Mouse (Mus musculus): Measurements from ENCODE around the gene Wars2. TPM values are rescaled to one million over a fixed set of nuclear protein-coding genes. Genes with fewer than 3 reads are reported as not detected.

Gene Wars2
- polyA plus RNA-seq, 1 experiment from 2014 or later: 5.4 TPM

DNA sequence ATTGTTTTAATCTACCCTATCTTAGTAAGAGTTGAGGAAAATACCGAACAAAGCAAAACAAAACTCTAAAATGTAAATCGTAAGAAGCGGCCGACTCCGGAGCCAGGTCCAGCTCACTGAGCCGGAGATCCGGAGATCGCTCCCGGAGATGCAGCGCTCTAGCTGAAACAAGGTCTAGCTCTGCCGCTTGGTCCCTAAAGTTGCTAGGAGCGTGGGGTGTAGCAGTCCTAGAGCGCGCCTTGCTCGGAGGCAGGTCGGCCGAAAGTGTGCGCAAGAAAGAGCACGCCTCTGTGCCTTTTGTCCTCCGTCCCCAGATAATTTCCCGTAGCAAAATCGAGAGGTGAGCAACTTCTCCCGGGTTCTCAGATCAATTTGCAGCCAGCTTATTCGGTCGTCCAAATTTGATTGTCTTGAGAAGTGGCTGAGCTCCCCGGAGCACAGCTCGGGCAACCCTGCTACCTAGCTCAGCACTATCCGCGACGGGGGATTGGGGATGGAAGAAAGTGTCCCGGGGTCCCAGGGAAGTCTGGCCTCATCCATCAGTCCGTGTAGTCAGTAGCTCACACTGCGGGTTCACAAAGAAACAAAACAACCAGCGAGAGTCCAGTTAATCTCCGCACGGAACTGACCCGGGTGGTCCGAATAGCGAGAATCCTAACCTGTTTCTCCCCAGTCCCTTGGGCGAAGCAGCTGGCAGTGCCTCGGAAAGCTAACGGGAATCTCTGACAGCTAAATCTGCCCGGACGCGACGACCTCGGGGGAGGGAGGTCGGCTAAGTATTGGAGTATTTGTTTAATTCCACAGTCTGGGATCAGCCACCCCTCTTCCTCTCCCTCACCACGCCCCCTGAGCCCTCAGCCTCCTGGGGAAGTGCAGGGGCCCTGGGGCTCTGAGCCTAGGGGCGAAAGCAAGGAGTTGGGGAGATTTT, 100.2 kb downstream of the Wars2 start:
- Histone ChIP-seq H3K4me3 (replicated peaks; ENCODE audit: low read length) (peak overlapping the region; percentile 6; the same call in 1 of the 2 replicates), H3K9ac (no peak overlapping the region), H3K27ac (no peak overlapping the region), H3K4me1 (replicated peaks; ENCODE audit: control insufficient read depth, insufficient read depth, low read length) (no peaks in the 10 kb centered on the region), H3K27me3 (ENCODE audit: control insufficient read depth, insufficient read depth, low read length) (peaks cover 99% of the 10 kb centered on the region), H3K36me3 (replicated peaks; ENCODE audit: control insufficient read depth, insufficient read depth) (no peaks in the 10 kb centered on the region), H3K9me3 (ENCODE audit: control insufficient read depth, low read length) (no peaks in the 10 kb centered on the region), H3K4me2 (replicated peaks) (no peak overlapping the region)
- no peak for DNase-seq (ENCODE audit: low spot score)
- ATAC-seq (ENCODE audit: low FRiP score): no peak
- under 1% methylated on average over 50 of the region's 50 CpGs for WGBS

DNA sequence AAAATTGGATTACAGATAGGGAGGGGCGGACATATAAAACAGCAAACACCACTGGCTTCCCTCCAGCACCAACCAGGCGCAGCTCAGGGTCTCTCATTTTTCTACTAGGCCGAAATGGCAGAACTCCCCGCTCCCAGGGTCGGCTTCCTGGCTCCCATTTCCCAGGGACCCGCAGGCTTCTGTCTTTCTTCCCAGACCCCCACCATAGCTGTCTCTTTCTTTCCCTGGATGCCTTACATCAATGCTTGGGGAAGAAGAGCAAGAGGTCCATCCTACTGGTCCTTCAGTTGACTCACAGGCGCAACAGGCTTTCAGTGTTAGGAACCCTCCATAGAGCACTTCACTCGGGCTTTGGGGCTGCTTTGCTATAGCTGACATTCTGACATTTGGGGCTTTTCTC, 101.6 kb downstream of the Wars2 start:
- DNase-seq (ENCODE audit: low spot score) (no peak), ATAC-seq (ENCODE audit: low FRiP score) (no peak)
- Histone ChIP-seq H3K9me3 (ENCODE audit: control insufficient read depth, low read length) (no peaks in the 10 kb centered on the region), H3K27me3 (ENCODE audit: control insufficient read depth, insufficient read depth, low read length) (peaks cover 99% of the 10 kb centered on the region), H3K9ac (no peak overlapping the region), H3K36me3 (replicated peaks; ENCODE audit: control insufficient read depth, insufficient read depth) (no peaks in the 10 kb centered on the region), H3K27ac (no peak overlapping the region), H3K4me3 (replicated peaks; ENCODE audit: low read length) (no peak overlapping the region), H3K4me1 (replicated peaks; ENCODE audit: control insufficient read depth, insufficient read depth, low read length) (no peaks in the 10 kb centered on the region), H3K4me2 (replicated peaks) (no peak overlapping the region)
- 2% methylated on average over 8 of the region's 8 CpGs for WGBS

DNA sequence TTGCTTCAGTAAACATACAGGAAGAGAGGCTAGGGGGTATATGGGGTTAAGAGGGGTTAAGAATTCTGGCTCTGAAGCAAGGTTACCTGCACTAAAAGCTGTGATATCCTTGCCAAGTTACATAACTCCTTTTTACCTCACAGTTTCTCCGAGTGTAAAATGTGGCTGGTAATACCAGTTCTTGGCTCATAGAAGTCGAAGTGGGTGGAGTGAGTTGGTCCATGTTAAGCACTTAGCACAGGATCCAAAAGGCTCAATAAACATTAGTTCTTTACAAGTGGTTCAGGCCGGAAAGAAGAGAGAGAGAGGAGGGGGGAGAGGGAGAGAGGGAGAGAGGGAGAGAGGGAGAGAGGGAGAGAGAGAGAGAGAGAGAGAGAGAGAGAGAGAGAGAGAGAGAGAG, 104.5 kb downstream of the Wars2 start:
- DNase-seq (ENCODE audit: low spot score) (no peak), ATAC-seq (ENCODE audit: low FRiP score) (no peak)
- Histone ChIP-seq H3K4me2 (replicated peaks) (no peak overlapping the region), H3K36me3 (replicated peaks; ENCODE audit: control insufficient read depth, insufficient read depth) (no peaks in the 10 kb centered on the region), H3K4me1 (replicated peaks; ENCODE audit: control insufficient read depth, insufficient read depth, low read length) (no peaks in the 10 kb centered on the region), H3K9ac (no peak overlapping the region), H3K4me3 (replicated peaks; ENCODE audit: low read length) (no peak overlapping the region), H3K27ac (no peak overlapping the region), H3K9me3 (ENCODE audit: control insufficient read depth, low read length) (no peaks in the 10 kb centered on the region), H3K27me3 (ENCODE audit: control insufficient read depth, insufficient read depth, low read length) (peaks cover 99% of the 10 kb centered on the region)
- 28% methylated on average over 3 of the region's 3 CpGs for WGBS

DNA sequence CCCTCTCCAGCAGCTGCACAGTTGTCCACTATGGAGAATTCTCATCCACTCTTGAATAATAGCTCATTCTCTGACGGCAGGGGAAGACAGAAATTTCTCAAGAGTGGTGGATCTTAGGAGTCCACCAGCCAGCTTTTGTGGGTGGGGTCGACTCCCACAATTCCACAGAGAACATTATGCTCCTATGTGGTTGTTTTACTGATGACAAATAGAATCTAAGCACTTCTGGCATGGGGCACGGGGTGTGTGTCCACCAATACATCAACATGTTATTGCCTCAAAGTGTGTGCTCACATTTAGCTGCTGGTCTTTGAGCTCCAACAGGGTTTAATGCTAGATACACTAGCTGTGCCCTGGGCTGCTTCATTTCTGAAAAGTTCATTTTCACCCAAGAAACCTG, 105.8 kb downstream of the Wars2 start:
- WGBS: 39% methylated on average over 3 of the region's 3 CpGs
- DNase-seq (ENCODE audit: low spot score): no peak
- peaks cover 99% of the 10 kb centered on the region for H3K27me3 ChIP-seq (ENCODE audit: control insufficient read depth, insufficient read depth, low read length)
- H3K27ac ChIP-seq: no peak overlapping the region
- no peaks in the 10 kb centered on the region for H3K36me3 ChIP-seq (replicated peaks; ENCODE audit: control insufficient read depth, insufficient read depth)
- H3K4me1 ChIP-seq (replicated peaks; ENCODE audit: control insufficient read depth, insufficient read depth, low read length): no peaks in the 10 kb centered on the region
- no peak for ATAC-seq (ENCODE audit: low FRiP score)
- H3K4me2 ChIP-seq (replicated peaks): no peak overlapping the region
- H3K4me3 ChIP-seq (replicated peaks; ENCODE audit: low read length): no peak overlapping the region
- H3K9me3 ChIP-seq (ENCODE audit: control insufficient read depth, low read length): no peaks in the 10 kb centered on the region
- H3K9ac ChIP-seq: no peak overlapping the region

DNA sequence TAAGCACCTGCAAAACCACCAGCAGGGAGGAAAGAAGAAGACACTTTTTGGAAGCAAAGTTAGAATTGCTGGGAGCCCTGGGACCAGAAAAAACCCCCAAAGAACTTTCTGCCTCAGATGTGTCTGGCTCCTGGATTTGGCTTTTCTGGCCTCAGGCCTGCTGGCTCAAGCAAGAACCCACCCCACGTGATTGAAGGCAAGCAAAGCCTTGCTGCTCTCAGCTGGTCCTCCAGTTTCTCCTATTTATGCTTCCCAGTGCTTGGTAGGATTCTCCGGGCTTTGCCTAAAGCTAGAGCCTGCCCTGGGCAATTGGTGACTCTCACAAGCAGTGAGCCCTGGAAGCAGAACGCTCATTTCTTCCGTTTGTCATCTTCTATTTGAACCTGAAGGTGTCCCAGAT, 106.7 kb downstream of the Wars2 start:
- Histone ChIP-seq H3K27ac (no peak overlapping the region), H3K36me3 (replicated peaks; ENCODE audit: control insufficient read depth, insufficient read depth) (no peaks in the 10 kb centered on the region), H3K27me3 (ENCODE audit: control insufficient read depth, insufficient read depth, low read length) (peaks cover 100% of the 10 kb centered on the region), H3K9ac (no peak overlapping the region), H3K4me1 (replicated peaks; ENCODE audit: control insufficient read depth, insufficient read depth, low read length) (no peaks in the 10 kb centered on the region), H3K9me3 (ENCODE audit: control insufficient read depth, low read length) (no peaks in the 10 kb centered on the region), H3K4me3 (replicated peaks; ENCODE audit: low read length) (no peak overlapping the region), H3K4me2 (replicated peaks) (no peak overlapping the region)
- ATAC-seq (ENCODE audit: low FRiP score) (no peak), DNase-seq (ENCODE audit: low spot score) (no peak)
- 4% methylated on average over 4 of the region's 4 CpGs for WGBS

DNA sequence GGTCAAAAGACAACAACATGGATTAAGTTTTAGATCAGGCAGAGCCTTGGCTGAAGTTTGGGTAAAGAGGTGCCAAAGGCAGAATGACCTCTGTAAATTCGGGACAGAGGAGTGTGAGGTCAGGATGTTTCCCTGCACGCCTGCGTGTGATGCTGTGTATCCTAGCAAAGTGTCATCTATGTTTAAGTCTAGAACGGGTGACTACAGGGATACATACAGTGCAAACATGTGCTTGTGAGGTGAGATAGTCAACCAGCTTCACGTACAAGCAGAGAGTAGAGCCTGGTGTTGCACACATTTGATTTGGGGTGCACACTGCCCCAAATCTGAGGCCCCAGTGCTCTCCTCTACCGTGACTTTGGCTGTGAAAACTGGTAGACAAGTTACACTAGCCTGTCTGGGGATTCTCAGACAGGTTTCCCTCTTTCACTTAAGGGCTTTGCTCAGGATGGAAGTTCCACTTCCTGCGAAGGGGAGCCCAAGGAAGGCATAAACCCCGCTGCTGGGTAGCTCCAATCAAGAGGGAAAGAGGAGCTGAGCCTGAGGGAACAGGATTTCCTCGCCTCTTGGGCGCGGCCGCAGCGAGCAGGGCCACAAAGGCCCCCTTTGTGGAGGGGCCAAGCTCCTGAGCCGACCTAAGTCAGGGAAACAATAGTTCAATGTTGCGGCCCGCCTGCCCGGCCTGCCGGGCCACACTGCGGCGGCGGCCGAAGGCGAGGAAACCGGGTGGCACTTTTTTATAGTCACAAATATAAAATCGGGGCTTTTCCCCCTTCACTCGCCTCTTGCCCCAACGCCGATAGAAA, 107.3 kb downstream of the Wars2 start:
- Histone ChIP-seq H3K4me1 (replicated peaks; ENCODE audit: control insufficient read depth, insufficient read depth, low read length) (no peaks in the 10 kb centered on the region), H3K27ac (no peak overlapping the region), H3K27me3 (ENCODE audit: control insufficient read depth, insufficient read depth, low read length) (peaks cover 100% of the 10 kb centered on the region), H3K9me3 (ENCODE audit: control insufficient read depth, low read length) (no peaks in the 10 kb centered on the region), H3K9ac (no peak overlapping the region), H3K4me2 (replicated peaks) (no peak overlapping the region), H3K36me3 (replicated peaks; ENCODE audit: control insufficient read depth, insufficient read depth) (no peaks in the 10 kb centered on the region), H3K4me3 (replicated peaks; ENCODE audit: low read length) (no peak overlapping the region)
- ATAC-seq (ENCODE audit: low FRiP score): no peak; the same call in 1 of the 2 replicates
- DNase-seq (ENCODE audit: low spot score): no peak
- WGBS: 1% methylated on average over 28 of the region's 28 CpGs

DNA sequence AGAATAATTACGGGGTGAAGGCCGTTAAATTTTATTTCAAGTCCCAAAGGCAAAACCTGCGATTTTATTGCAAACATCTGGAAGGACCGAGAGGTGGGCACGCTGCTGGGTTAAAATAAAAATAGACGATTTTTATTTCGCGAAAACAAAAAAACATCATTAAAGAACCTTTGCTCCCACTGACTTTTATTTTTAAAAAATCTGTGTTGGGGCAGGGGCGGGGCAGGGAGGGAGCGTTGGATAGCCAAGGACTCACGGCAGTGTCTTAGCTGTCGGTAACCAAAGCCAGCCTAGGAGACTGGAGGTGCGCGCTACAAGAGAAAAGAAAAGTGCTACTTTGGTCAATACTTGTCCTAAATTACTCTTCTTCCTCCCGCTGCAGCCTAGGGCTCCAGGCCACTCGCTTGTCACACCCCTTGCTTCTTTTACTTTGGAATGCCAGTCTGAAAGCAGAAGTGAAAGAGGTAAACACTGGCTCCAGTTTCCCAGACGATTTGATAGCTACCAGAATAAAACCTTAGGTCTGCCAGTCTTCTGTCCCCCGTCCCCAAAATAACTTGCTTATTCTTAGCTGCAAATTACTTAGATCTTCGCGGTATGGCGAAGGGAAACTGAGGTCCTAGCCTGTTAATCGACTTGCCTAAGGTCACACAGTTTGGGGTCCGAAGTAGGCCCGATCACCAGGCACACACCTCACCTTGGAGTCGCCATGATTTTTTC, 108.1 kb downstream of the Wars2 start:
- H3K4me1 ChIP-seq (replicated peaks; ENCODE audit: control insufficient read depth, insufficient read depth, low read length): no peaks in the 10 kb centered on the region
- DNase-seq (ENCODE audit: low spot score) (no peak), ATAC-seq (ENCODE audit: low FRiP score) (no peak)
- no peaks in the 10 kb centered on the region for H3K9me3 ChIP-seq (ENCODE audit: control insufficient read depth, low read length)
- H3K4me3 ChIP-seq (replicated peaks; ENCODE audit: low read length): no peak overlapping the region
- WGBS: 1% methylated on average over 25 of the region's 25 CpGs
- no peak overlapping the region for H3K4me2 ChIP-seq (replicated peaks)
- H3K36me3 ChIP-seq (replicated peaks; ENCODE audit: control insufficient read depth, insufficient read depth): no peaks in the 10 kb centered on the region
- H3K27ac ChIP-seq: no peak overlapping the region
- H3K27me3 ChIP-seq (ENCODE audit: control insufficient read depth, insufficient read depth, low read length): peaks cover 96% of the 10 kb centered on the region
- no peak overlapping the region for H3K9ac ChIP-seq

DNA sequence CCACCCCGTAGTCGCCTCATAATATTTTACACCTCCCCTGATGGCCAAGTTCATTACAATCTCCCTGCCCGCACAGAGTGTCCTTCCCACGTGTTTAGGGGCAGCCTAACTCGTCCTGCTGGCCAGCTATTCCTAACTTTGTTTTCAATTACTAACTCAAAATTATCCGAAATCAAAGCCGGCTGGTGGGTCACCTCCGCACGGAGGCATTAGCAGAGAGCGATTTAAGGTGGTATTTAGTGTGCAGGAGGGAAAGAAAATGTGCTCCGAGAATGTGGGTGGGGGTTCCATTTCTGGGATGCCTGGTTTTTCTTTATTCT, 108.6 kb downstream of the Wars2 start:
- H3K27ac ChIP-seq: no peak overlapping the region
- WGBS: 3% methylated on average over 11 of the region's 11 CpGs
- H3K4me3 ChIP-seq (replicated peaks; ENCODE audit: low read length): no peak overlapping the region
- DNase-seq (ENCODE audit: low spot score) (no peak), ATAC-seq (ENCODE audit: low FRiP score) (no peak)
- H3K27me3 ChIP-seq (ENCODE audit: control insufficient read depth, insufficient read depth, low read length): peaks cover 96% of the 10 kb centered on the region
- H3K4me2 ChIP-seq (replicated peaks): no peak overlapping the region
- H3K36me3 ChIP-seq (replicated peaks; ENCODE audit: control insufficient read depth, insufficient read depth): no peaks in the 10 kb centered on the region
- no peaks in the 10 kb centered on the region for H3K9me3 ChIP-seq (ENCODE audit: control insufficient read depth, low read length)
- no peaks in the 10 kb centered on the region for H3K4me1 ChIP-seq (replicated peaks; ENCODE audit: control insufficient read depth, insufficient read depth, low read length)
- H3K9ac ChIP-seq: no peak overlapping the region

DNA sequence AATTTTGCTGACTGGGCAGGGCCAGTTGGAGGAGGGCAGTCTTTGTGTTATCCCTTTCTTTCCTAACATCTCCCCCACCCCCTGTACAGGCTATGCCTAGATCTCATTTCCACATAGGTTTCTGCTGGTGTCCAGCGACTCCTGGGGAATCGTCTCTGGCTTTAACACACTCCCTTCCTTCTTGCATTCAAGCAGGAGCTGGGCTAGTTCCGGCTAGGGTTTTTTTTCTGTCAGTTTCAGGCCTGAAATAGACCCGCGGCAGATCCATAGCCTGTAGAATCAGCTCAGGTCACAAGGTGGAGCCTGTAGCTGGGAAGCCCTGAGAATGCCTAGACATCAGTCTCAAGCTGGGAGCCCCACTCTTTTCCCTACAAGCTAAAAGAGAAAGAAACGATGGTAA, 109.0 kb downstream of the Wars2 start:
- Histone ChIP-seq H3K4me1 (replicated peaks; ENCODE audit: control insufficient read depth, insufficient read depth, low read length) (no peaks in the 10 kb centered on the region), H3K27ac (no peak overlapping the region), H3K4me2 (replicated peaks) (no peak overlapping the region), H3K36me3 (replicated peaks; ENCODE audit: control insufficient read depth, insufficient read depth) (no peaks in the 10 kb centered on the region), H3K9me3 (ENCODE audit: control insufficient read depth, low read length) (no peaks in the 10 kb centered on the region), H3K9ac (no peak overlapping the region), H3K4me3 (replicated peaks; ENCODE audit: low read length) (no peak overlapping the region), H3K27me3 (ENCODE audit: control insufficient read depth, insufficient read depth, low read length) (peaks cover 96% of the 10 kb centered on the region)
- ATAC-seq (ENCODE audit: low FRiP score): no peak
- WGBS: 1% methylated on average over 6 of the region's 6 CpGs
- DNase-seq (ENCODE audit: low spot score): no peak

Measured in hindbrain, embryonic 14.5 days (tissue).